Mouse (Mus musculus): Measurements from ENCODE around the gene Id1. TPM values are rescaled to one million over a fixed set of nuclear protein-coding genes. Genes with fewer than 3 reads are reported as not detected.

Id1 gene
- polyA plus RNA-seq, 1 experiment from 2014 or later, result 61.1 TPM

DNA sequence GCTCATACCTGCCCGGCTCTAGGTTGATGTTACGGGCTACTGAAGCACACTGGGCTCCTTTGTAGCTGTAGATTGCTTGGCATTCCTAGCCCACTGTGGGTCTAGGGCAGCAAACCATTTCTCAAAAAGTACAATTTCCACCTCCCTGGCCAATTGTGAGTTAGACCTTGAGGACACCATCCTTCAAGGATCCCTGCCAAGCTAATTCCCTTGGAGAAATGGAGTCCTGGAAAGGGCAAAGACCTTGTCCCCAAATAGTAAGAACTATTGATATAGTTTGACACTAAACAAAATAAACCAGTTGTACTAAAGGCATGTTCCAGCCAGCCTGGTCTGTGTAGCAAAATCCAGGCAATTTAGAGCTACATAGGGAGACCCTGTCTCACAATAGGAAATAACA lies 2.3 kb downstream of the Id1 start:
- Histone ChIP-seq H3K9me3 (ENCODE audit: control insufficient read depth, low read length) (no peaks in the 10 kb centered on the region), H3K36me3 (ENCODE audit: control insufficient read depth, insufficient read depth, low read length) (no peaks in the 10 kb centered on the region), H3K4me1 (ENCODE audit: control insufficient read depth in 2 of 2, insufficient read depth in 2 of 2, low read length in 2 of 2) (peaks cover 28 to 57% of the 10 kb centered on the region in 2 experiments), H3K4me2 (ENCODE audit: low read length) (peak overlapping the region; percentile 84), H3K27me3 (ENCODE audit: control insufficient read depth, insufficient read depth, low read length) (no peaks in the 10 kb centered on the region), H3K27ac (replicated peaks in 1 of 2; ENCODE audit: control insufficient read depth in 1 of 2, insufficient read depth in 1 of 2, low read depth in 2 of 2, low read length in 2 of 2) (peak overlapping the region; percentile 80 to 82), H3K4me3 (ENCODE audit: control insufficient read depth in 1 of 2, insufficient read depth in 1 of 2, low read depth in 1 of 2, low read length in 2 of 2) (peak overlapping the region; percentile 58 to 63), H3K9ac (ENCODE audit: low read length) (peak overlapping the region; percentile 88)
- ATAC-seq (ENCODE audit: insufficient number of reproducible peaks, insufficient read depth, low FRiP score, low read depth), result no peak
- WGBS, result 63% methylated on average over 2 of the region's 2 CpGs

- Histone ChIP-seq H3K4me3 (ENCODE audit: control insufficient read depth in 1 of 2, insufficient read depth in 1 of 2, low read depth in 1 of 2, low read length in 2 of 2) (peak overlapping the region; percentile 26 to 63), H3K9me3 (ENCODE audit: control insufficient read depth, low read length) (no peaks in the 10 kb centered on the region), H3K27ac (replicated peaks in 1 of 2; ENCODE audit: control insufficient read depth in 1 of 2, insufficient read depth in 1 of 2, low read depth in 2 of 2, low read length in 2 of 2) (peak overlapping the region; percentile 82 to 83), H3K36me3 (ENCODE audit: control insufficient read depth, insufficient read depth, low read length) (no peaks in the 10 kb centered on the region), H3K4me2 (ENCODE audit: low read length) (peak overlapping the region; percentile 84), H3K4me1 (ENCODE audit: control insufficient read depth in 2 of 2, insufficient read depth in 2 of 2, low read length in 2 of 2) (peaks cover 28 to 56% of the 10 kb centered on the region in 2 experiments), H3K27me3 (ENCODE audit: control insufficient read depth, insufficient read depth, low read length) (no peaks in the 10 kb centered on the region), H3K9ac (ENCODE audit: low read length) (peak overlapping the region; percentile 88)
- ATAC-seq (ENCODE audit: insufficient number of reproducible peaks, insufficient read depth, low FRiP score, low read depth), result peak; percentile 55
- 2% methylated on average over 35 of the region's 36 CpGs for WGBS
Observed at GRCm38 (mm10) chr2:152739031-152739841, 3.2 kb downstream of the Id1 start.

- peaks cover 28 to 50% of the 10 kb centered on the region in 2 experiments for H3K4me1 ChIP-seq (ENCODE audit: control insufficient read depth in 2 of 2, insufficient read depth in 2 of 2, low read length in 2 of 2)
- ATAC-seq (ENCODE audit: insufficient number of reproducible peaks, insufficient read depth, low FRiP score, low read depth), result no peak
- no peak overlapping the region for H3K9ac ChIP-seq (ENCODE audit: low read length)
- H3K4me2 ChIP-seq (ENCODE audit: low read length), result peak overlapping the region; percentile 84
- no peaks in the 10 kb centered on the region for H3K36me3 ChIP-seq (ENCODE audit: control insufficient read depth, insufficient read depth, low read length)
- H3K9me3 ChIP-seq (ENCODE audit: control insufficient read depth, low read length), result no peaks in the 10 kb centered on the region
- peak overlapping the region; percentile 82 to 83 for H3K27ac ChIP-seq (replicated peaks in 1 of 2; ENCODE audit: control insufficient read depth in 1 of 2, insufficient read depth in 1 of 2, low read depth in 2 of 2, low read length in 2 of 2)
- H3K4me3 ChIP-seq (ENCODE audit: control insufficient read depth in 1 of 2, insufficient read depth in 1 of 2, low read depth in 1 of 2, low read length in 2 of 2), result no peak overlapping the region
- H3K27me3 ChIP-seq (ENCODE audit: control insufficient read depth, insufficient read depth, low read length), result no peaks in the 10 kb centered on the region
- 23% methylated on average over 3 of the region's 3 CpGs for WGBS
Observed at GRCm38 (mm10) chr2:152739842-152740260, 3.8 kb downstream of the Id1 start.

GRCm38 (mm10) chr2:152740490-152740889 lies 4.4 kb downstream of the Id1 start:
- 77% methylated on average over 5 of the region's 5 CpGs for WGBS
- no peak for ATAC-seq (ENCODE audit: insufficient number of reproducible peaks, insufficient read depth, low FRiP score, low read depth)
- Histone ChIP-seq H3K4me2 (ENCODE audit: low read length) (no peak overlapping the region), H3K9ac (ENCODE audit: low read length) (no peak overlapping the region), H3K36me3 (ENCODE audit: control insufficient read depth, insufficient read depth, low read length) (no peaks in the 10 kb centered on the region), H3K4me3 (ENCODE audit: control insufficient read depth in 1 of 2, insufficient read depth in 1 of 2, low read depth in 1 of 2, low read length in 2 of 2) (no peak overlapping the region), H3K4me1 (ENCODE audit: control insufficient read depth in 2 of 2, insufficient read depth in 2 of 2, low read length in 2 of 2) (peaks cover 28 to 47% of the 10 kb centered on the region in 2 experiments), H3K9me3 (ENCODE audit: control insufficient read depth, low read length) (no peaks in the 10 kb centered on the region), H3K27me3 (ENCODE audit: control insufficient read depth, insufficient read depth, low read length) (no peaks in the 10 kb centered on the region), H3K27ac (replicated peaks in 1 of 2; ENCODE audit: control insufficient read depth in 1 of 2, insufficient read depth in 1 of 2, low read depth in 2 of 2, low read length in 2 of 2) (peak overlapping the region in 1 of 2 experiments; percentile 82; a peak in 1 of 4 replicates)

GRCm38 (mm10) chr2:152741153-152742041 lies 5.3 kb downstream of the Id1 start:
- 24% methylated on average over 13 of the region's 14 CpGs for WGBS
- Histone ChIP-seq H3K9me3 (ENCODE audit: control insufficient read depth, low read length) (no peaks in the 10 kb centered on the region), H3K27me3 (ENCODE audit: control insufficient read depth, insufficient read depth, low read length) (no peaks in the 10 kb centered on the region), H3K4me1 (ENCODE audit: control insufficient read depth in 2 of 2, insufficient read depth in 2 of 2, low read length in 2 of 2) (peaks cover 25 to 43% of the 10 kb centered on the region in 2 experiments), H3K4me2 (ENCODE audit: low read length) (peak overlapping the region; percentile 42), H3K4me3 (ENCODE audit: control insufficient read depth in 1 of 2, insufficient read depth in 1 of 2, low read depth in 1 of 2, low read length in 2 of 2) (no peak overlapping the region), H3K27ac (replicated peaks in 1 of 2; ENCODE audit: control insufficient read depth in 1 of 2, insufficient read depth in 1 of 2, low read depth in 2 of 2, low read length in 2 of 2) (peak overlapping the region; percentile 56 to 76), H3K36me3 (ENCODE audit: control insufficient read depth, insufficient read depth, low read length) (no peaks in the 10 kb centered on the region), H3K9ac (ENCODE audit: low read length) (peak overlapping the region; percentile 44; the same call in 1 of the 2 replicates)
- ATAC-seq (ENCODE audit: insufficient number of reproducible peaks, insufficient read depth, low FRiP score, low read depth), result peak; percentile 20

- Histone ChIP-seq H3K36me3 (ENCODE audit: control insufficient read depth, insufficient read depth, low read length) (no peaks in the 10 kb centered on the region), H3K27me3 (ENCODE audit: control insufficient read depth, insufficient read depth, low read length) (no peaks in the 10 kb centered on the region), H3K4me1 (ENCODE audit: control insufficient read depth in 2 of 2, insufficient read depth in 2 of 2, low read length in 2 of 2) (peaks cover 23 to 39% of the 10 kb centered on the region in 2 experiments), H3K9ac (ENCODE audit: low read length) (peak overlapping the region; percentile 44; the same call in 1 of the 2 replicates), H3K9me3 (ENCODE audit: control insufficient read depth, low read length) (no peaks in the 10 kb centered on the region), H3K4me2 (ENCODE audit: low read length) (peak overlapping the region; percentile 42; the same call in 1 of the 2 replicates), H3K27ac (replicated peaks in 1 of 2; ENCODE audit: control insufficient read depth in 1 of 2, insufficient read depth in 1 of 2, low read depth in 2 of 2, low read length in 2 of 2) (peak overlapping the region; percentile 35 to 76; a peak in 2 of 4 replicates), H3K4me3 (ENCODE audit: control insufficient read depth in 1 of 2, insufficient read depth in 1 of 2, low read depth in 1 of 2, low read length in 2 of 2) (no peak overlapping the region)
- no peak for ATAC-seq (ENCODE audit: insufficient number of reproducible peaks, insufficient read depth, low FRiP score, low read depth)
- 30% methylated on average over 10 of the region's 10 CpGs for WGBS
Observed at GRCm38 (mm10) chr2:152742435-152742834, 6.4 kb downstream of the Id1 start.

DNA sequence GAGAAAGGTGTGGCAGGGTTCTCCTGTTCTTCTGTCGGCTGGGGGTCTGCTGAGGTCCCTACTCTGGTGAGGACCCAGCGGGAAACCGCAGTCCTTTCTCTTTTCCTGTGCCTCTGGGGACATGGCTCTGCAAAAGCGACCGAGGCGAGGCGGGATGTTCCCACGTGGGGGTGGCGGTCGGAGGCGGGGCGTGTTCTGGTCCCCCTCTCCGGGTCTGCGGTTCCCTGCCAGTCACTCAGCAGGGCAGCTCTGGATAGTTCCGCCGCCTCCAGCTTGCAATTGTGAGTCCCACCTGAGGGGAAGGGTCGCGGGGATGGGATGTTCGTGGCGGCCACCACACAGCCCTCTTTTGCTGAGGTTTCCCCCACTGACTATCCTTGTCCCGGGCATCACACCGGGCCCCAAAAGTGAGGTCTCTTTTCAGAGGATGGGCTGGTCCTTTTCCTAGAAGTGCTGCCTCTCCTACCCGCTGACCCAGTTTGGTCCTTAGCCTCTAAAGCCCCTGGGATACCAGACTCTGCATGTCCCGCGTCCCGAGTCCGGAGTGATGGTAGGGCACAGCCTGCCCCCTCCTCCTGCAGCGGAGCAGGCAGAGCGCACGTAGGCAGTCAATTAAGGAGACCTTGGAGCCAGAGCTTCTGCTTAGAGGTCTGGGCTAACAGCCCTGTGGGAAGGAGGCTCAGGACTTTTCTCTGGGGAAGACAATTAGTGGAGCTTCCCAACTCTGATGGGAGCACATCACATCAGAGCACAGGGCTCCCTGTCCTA lies 18.1 kb downstream of the Id1 start, which contains the start of gene Cox4i2:
Gene Cox4i2, plus strand, starts transcription at position 230 of the 768 bp plus-strand sequence.
- ATAC-seq (ENCODE audit: insufficient number of reproducible peaks, insufficient read depth, low FRiP score, low read depth), result no peak
- Histone ChIP-seq H3K36me3 (ENCODE audit: control insufficient read depth, insufficient read depth, low read length) (no peaks in the 10 kb centered on the region), H3K4me2 (ENCODE audit: low read length) (peak within 1 kb of the TSS; percentile 73), H3K27me3 (ENCODE audit: control insufficient read depth, insufficient read depth, low read length) (no peaks in the 10 kb centered on the region), H3K4me3 (ENCODE audit: control insufficient read depth in 1 of 2, insufficient read depth in 1 of 2, low read depth in 1 of 2, low read length in 2 of 2) (peak within 1 kb of the TSS; percentile 34 to 39), H3K9ac (ENCODE audit: low read length) (peak within 1 kb of the TSS; percentile 58), H3K4me1 (ENCODE audit: control insufficient read depth in 2 of 2, insufficient read depth in 2 of 2, low read length in 2 of 2) (peaks cover 14 to 16% of the 10 kb centered on the region in 2 experiments), H3K9me3 (ENCODE audit: control insufficient read depth, low read length) (no peaks in the 10 kb centered on the region), H3K27ac (replicated peaks in 1 of 2; ENCODE audit: control insufficient read depth in 1 of 2, insufficient read depth in 1 of 2, low read depth in 2 of 2, low read length in 2 of 2) (no peak within 1 kb of the TSS)
- WGBS, result 4% methylated on average over 30 of the region's 30 CpGs

Data from heart, embryonic 14.5 days (tissue).